Mouse (Mus musculus): Measurements from ENCODE around the gene Sav1. TPM values are rescaled to one million over a fixed set of nuclear protein-coding genes. Genes with fewer than 3 reads are reported as not detected.
A peak's percentile ranks its signal among the peaks of the same experiment; 100 is the strongest.

The Sav1 gene
- total and polyA plus RNA-seq, 2 experiments: 5.4 to 10.1 TPM

DNA sequence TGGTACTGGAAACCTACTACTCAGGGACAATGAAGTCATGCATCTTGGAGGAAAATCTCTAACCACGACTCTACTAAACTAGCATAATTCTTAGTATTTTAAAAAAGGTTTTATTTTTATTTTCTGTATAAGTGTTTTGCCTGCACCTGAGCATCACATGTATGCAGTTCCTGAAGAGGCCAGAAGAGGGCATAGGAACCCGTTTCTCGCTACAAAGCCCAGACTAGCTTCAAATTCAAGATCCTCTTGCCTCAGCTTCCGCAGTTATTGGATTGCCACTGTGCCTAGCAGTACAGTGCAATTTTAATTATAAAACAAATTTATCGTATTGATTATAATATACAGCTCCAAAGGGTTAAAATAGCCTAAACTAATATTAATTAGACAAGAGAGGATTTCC, 62.8 kb downstream of the Sav1 start:
- Histone ChIP-seq H3K4me1 (ENCODE audit: control insufficient read depth, insufficient read depth, low read length) (peaks cover 10% of the 10 kb centered on the region), H3K27ac (replicated peaks; ENCODE audit: insufficient read depth, low read depth, low read length) (no peak overlapping the region), H3K36me3 (ENCODE audit: control insufficient read depth, insufficient read depth, low read length) (no peaks in the 10 kb centered on the region), H3K79me2 (ENCODE audit: control insufficient read depth, insufficient read depth, low read length) (no peaks in the 10 kb centered on the region), H3K9ac (ENCODE audit: low read depth, low read length) (no peak overlapping the region), H3K4me3 (ENCODE audit: insufficient read depth, low read depth, low read length) (no peak overlapping the region), H3K27me3 (ENCODE audit: control insufficient read depth, insufficient read depth, low read length) (no peaks in the 10 kb centered on the region)
- peak; percentile 59 for TF ChIP-seq CTCF (IDR thresholded peaks at IDR 0.05; ENCODE audit: low read depth, low read length)
- TF ChIP-seq POLR2A (IDR thresholded peaks at IDR 0.05; ENCODE audit: extremely low read depth, insufficient read depth, low read length): no peak
- peak; percentile 59 for DNase-seq (ENCODE audit: extremely low read depth, low read depth, low spot score)
- 25% methylated on average over 5 of the region's 5 CpGs for WGBS

DNA sequence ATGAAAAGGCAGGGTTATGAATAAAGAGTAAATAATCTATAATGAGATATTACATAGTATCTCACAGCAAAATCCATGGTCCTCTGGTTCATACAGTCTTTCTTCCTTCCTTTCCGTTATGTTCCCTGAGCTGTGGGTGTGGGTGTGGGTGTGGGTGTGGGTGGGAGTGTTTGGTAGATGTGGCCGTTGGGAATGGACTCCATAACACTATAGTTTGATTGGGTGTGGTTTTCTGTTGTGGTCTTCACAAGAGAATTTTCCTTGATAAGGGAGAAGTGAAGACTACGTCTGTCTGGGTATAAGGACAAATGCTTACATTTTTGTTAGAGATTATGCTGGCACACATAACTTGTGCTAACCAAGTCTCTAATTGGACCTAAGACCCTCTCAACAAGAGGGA, 63.2 kb downstream of the Sav1 start:
- Histone ChIP-seq H3K4me3 (ENCODE audit: insufficient read depth, low read depth, low read length) (no peak overlapping the region), H3K36me3 (ENCODE audit: control insufficient read depth, insufficient read depth, low read length) (no peaks in the 10 kb centered on the region), H3K79me2 (ENCODE audit: control insufficient read depth, insufficient read depth, low read length) (no peaks in the 10 kb centered on the region), H3K27ac (replicated peaks; ENCODE audit: insufficient read depth, low read depth, low read length) (no peak overlapping the region), H3K27me3 (ENCODE audit: control insufficient read depth, insufficient read depth, low read length) (no peaks in the 10 kb centered on the region), H3K9ac (ENCODE audit: low read depth, low read length) (no peak overlapping the region), H3K4me1 (ENCODE audit: control insufficient read depth, insufficient read depth, low read length) (peaks cover 10% of the 10 kb centered on the region)
- TF ChIP-seq POLR2A (IDR thresholded peaks at IDR 0.05; ENCODE audit: extremely low read depth, insufficient read depth, low read length): no peak
- no peak for TF ChIP-seq CTCF (IDR thresholded peaks at IDR 0.05; ENCODE audit: low read depth, low read length)
- 65% methylated on average over 3 of the region's 3 CpGs for WGBS
- DNase-seq (ENCODE audit: extremely low read depth, low read depth, low spot score): no peak

DNA sequence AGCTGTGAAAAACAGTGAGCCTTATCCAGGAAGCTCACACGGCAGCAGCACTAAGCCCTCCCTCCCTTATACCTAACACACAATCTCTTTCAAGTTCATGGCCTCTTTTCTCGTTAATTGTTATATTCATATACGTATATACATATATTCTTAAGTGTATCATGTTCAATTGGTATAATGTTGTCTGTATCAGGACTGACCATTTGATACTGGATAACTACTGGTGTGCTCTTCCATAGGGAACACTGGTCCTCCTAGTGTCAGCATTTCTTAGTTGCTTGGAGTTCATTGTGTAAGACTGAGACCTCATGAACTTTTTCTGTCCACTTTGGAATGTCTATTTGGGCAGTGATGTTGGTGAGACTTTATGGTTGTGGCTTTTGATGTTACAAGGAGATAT, 63.7 kb downstream of the Sav1 start:
- Histone ChIP-seq H3K4me3 (ENCODE audit: insufficient read depth, low read depth, low read length) (no peak overlapping the region), H3K27me3 (ENCODE audit: control insufficient read depth, insufficient read depth, low read length) (no peaks in the 10 kb centered on the region), H3K9ac (ENCODE audit: low read depth, low read length) (no peak overlapping the region), H3K27ac (replicated peaks; ENCODE audit: insufficient read depth, low read depth, low read length) (0 out of 2 replicates have a peak overlapping the region, but pooled peaks have one; percentile 34), H3K4me1 (ENCODE audit: control insufficient read depth, insufficient read depth, low read length) (peaks cover 10% of the 10 kb centered on the region), H3K36me3 (ENCODE audit: control insufficient read depth, insufficient read depth, low read length) (no peaks in the 10 kb centered on the region), H3K79me2 (ENCODE audit: control insufficient read depth, insufficient read depth, low read length) (no peaks in the 10 kb centered on the region)
- DNase-seq (ENCODE audit: extremely low read depth, low read depth, low spot score): peak; percentile 32
- 57% methylated on average over 3 of the region's 3 CpGs for WGBS
- TF ChIP-seq CTCF (IDR thresholded peaks at IDR 0.05; ENCODE audit: low read depth, low read length) (no peak), POLR2A (IDR thresholded peaks at IDR 0.05; ENCODE audit: extremely low read depth, insufficient read depth, low read length) (no peak)

DNA sequence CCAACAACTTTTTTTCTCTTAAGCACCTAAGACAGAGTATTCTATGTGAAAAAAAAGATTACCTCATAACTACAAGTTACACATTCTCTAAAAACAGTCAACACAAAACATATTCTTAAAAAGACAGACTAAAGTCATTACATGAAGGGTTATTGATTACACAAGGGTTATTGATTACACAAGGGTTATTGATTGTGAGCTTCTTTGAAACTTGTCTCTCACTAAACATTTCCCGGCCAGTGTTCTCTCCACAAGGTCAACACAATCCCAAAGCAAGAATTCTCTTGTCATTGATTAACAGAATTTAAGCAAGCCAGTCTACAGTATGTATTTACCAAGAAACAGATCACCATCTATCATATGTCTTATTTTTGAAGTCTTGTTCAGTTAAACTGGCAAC, 64.7 kb downstream of the Sav1 start:
- DNase-seq (ENCODE audit: extremely low read depth, low read depth, low spot score): peak; percentile 97
- Histone ChIP-seq H3K4me1 (ENCODE audit: control insufficient read depth, insufficient read depth, low read length) (peaks cover 10% of the 10 kb centered on the region), H3K27ac (replicated peaks; ENCODE audit: insufficient read depth, low read depth, low read length) (no peak overlapping the region), H3K27me3 (ENCODE audit: control insufficient read depth, insufficient read depth, low read length) (no peaks in the 10 kb centered on the region), H3K36me3 (ENCODE audit: control insufficient read depth, insufficient read depth, low read length) (no peaks in the 10 kb centered on the region), H3K9ac (ENCODE audit: low read depth, low read length) (no peak overlapping the region), H3K79me2 (ENCODE audit: control insufficient read depth, insufficient read depth, low read length) (no peaks in the 10 kb centered on the region), H3K4me3 (ENCODE audit: insufficient read depth, low read depth, low read length) (no peak overlapping the region)
- TF ChIP-seq POLR2A (IDR thresholded peaks at IDR 0.05; ENCODE audit: extremely low read depth, insufficient read depth, low read length): no peak
- TF ChIP-seq CTCF (IDR thresholded peaks at IDR 0.05; ENCODE audit: low read depth, low read length): no peak
- WGBS: 28% methylated on average over 1 of the region's 1 CpGs

DNA sequence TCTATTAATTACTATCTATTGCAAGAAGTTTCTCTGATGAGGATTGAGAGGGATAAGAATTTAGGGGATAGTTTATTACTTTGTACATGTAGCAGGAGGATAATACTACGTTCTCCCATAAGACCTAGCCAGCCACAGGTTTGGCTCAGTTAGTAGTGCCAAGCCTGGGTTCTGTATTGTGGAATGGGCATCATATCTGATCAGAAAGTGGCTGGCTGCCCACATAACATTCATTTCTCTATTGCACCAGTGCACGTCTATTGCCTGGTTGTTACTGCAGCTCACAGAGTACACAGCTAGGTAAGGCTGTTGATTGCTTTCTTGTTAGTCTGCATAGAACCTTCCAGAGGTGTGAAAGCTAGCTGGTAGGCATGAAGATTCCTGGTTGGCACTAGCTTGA, 68.9 kb downstream of the Sav1 start:
- H3K4me1 ChIP-seq (ENCODE audit: control insufficient read depth, insufficient read depth, low read length): peaks cover 6% of the 10 kb centered on the region
- H3K27me3 ChIP-seq (ENCODE audit: control insufficient read depth, insufficient read depth, low read length): no peaks in the 10 kb centered on the region
- WGBS: 82% methylated on average over 2 of the region's 2 CpGs
- no peaks in the 10 kb centered on the region for H3K36me3 ChIP-seq (ENCODE audit: control insufficient read depth, insufficient read depth, low read length)
- H3K4me3 ChIP-seq (ENCODE audit: insufficient read depth, low read depth, low read length): no peak overlapping the region
- TF ChIP-seq POLR2A (IDR thresholded peaks at IDR 0.05; ENCODE audit: extremely low read depth, insufficient read depth, low read length) (no peak), CTCF (IDR thresholded peaks at IDR 0.05; ENCODE audit: low read depth, low read length) (no peak)
- no peak overlapping the region for H3K27ac ChIP-seq (replicated peaks; ENCODE audit: insufficient read depth, low read depth, low read length)
- H3K79me2 ChIP-seq (ENCODE audit: control insufficient read depth, insufficient read depth, low read length): no peaks in the 10 kb centered on the region
- H3K9ac ChIP-seq (ENCODE audit: low read depth, low read length): no peak overlapping the region
- no peak for DNase-seq (ENCODE audit: extremely low read depth, low read depth, low spot score)

Other genes starting within 250 kb of the Sav1 start
- 0.28 and 0.54 TPM in 2 replicates for gene Cdkl1, start 195.7 kb downstream of the Sav1 start, total RNA-seq (2014; rRNA removed)
- gene Cdkl1, start 195.7 kb downstream of the Sav1 start, polyA plus RNA-seq (2012; rRNA removed): 0.05 TPM in 1 of 2 replicates, not detected in the other
- gene Atl1, start 94.4 kb downstream of the Sav1 start, total RNA-seq (2014; rRNA removed): 1.5 and 1.7 TPM in 2 replicates
- 0.40 and 0.62 TPM in 2 replicates for gene Atl1, start 94.4 kb downstream of the Sav1 start, polyA plus RNA-seq (2012; rRNA removed)
- gene Map4k5, start 93.8 kb downstream of the Sav1 start, total RNA-seq (2014; rRNA removed): 15.6 and 16.2 TPM in 2 replicates
- gene Map4k5, start 93.8 kb downstream of the Sav1 start, polyA plus RNA-seq (2012; rRNA removed): 1.8 and 3.6 TPM in 2 replicates
- 2.1 and 2.9 TPM in 2 replicates for gene Nin, start 126.7 kb upstream of the Sav1 start, total RNA-seq (2014; rRNA removed)
- gene Nin, start 126.7 kb upstream of the Sav1 start, polyA plus RNA-seq (2012; rRNA removed): 0.51 and 1.1 TPM in 2 replicates
- not detected in 2 replicates for gene Abhd12b, start 167.1 kb upstream of the Sav1 start, total RNA-seq (2014; rRNA removed)
- not detected in 2 replicates for gene Abhd12b, start 167.1 kb upstream of the Sav1 start, polyA plus RNA-seq (2012; rRNA removed)
- gene Pygl, start 244.5 kb upstream of the Sav1 start, total RNA-seq (2014; rRNA removed): 290 and 428 TPM in 2 replicates
- gene Pygl, start 244.5 kb upstream of the Sav1 start, polyA plus RNA-seq (2012; rRNA removed): 281 and 298 TPM in 2 replicates

Measured in liver, adult 2 months (tissue).